Mouse (Mus musculus): Measurements from ENCODE around the gene Ccl26. TPM values are rescaled to one million over a fixed set of nuclear protein-coding genes. Genes with fewer than 3 reads are reported as not detected.
A peak's percentile ranks its signal among the peaks of the same experiment; 100 is the strongest.

Gene Ccl26
- total RNA-seq, 2 experiments from 2014 or later, result not detected

GRCm38 (mm10) chr5:135544865-135545797 is 18.2 kb downstream of the Ccl26 start, which contains the start of gene Hip1:
TSS of gene Hip1 (minus strand) at chr5:135545120.
- DNase-seq (ENCODE audit: low spot score in 2 of 2), result peak; percentile 99 to 100
- intact Hi-C loops (cut with DNase I), result loop anchor here (2.0 kb wide), 1 partner anchor 56 kb away; no protein-coding TSS in a partner anchor

DNA sequence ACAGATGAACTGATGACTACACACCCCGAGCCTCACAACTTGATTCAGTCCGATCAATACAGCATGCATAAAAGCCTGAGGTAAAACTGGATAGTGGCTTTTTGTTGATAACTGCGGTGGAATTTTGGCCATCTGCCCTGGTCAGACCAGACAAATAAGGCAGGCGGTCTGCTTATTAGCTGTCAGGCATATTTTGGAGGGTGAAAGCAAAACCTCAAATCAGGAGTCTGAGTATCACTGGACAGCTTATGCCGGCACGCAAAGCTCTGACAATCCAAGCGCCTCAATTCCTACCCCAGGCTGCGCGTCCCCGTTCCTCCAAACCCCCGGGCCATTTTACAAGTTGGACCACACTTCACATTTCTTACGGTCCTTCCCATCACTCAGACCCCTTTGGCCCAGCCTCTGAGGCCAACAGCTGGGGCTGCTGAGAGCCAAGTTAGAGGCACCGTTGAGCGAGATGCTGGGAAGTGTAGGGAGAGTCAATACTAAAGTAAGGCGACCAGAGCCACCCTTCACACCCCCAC is 19.3 kb downstream of the Ccl26 start:
- intact Hi-C loops (cut with DNase I), result loop anchor here (2.0 kb wide), 1 partner anchor 55 kb away; no protein-coding TSS in a partner anchor

GRCm38 (mm10) chr5:135537794-135538214 is 25.6 kb downstream of the Ccl26 start:
- intact Hi-C loops (cut with DNase I), result loop anchor here (5.0 kb wide), 1 partner anchor 131 kb away; no protein-coding TSS in a partner anchor
- no peak for DNase-seq (ENCODE audit: low spot score in 2 of 2)

More for the DNA sequence above, 19.3 kb downstream of the Ccl26 start:
- no peak for DNase-seq (ENCODE audit: low spot score in 2 of 2)

DNA sequence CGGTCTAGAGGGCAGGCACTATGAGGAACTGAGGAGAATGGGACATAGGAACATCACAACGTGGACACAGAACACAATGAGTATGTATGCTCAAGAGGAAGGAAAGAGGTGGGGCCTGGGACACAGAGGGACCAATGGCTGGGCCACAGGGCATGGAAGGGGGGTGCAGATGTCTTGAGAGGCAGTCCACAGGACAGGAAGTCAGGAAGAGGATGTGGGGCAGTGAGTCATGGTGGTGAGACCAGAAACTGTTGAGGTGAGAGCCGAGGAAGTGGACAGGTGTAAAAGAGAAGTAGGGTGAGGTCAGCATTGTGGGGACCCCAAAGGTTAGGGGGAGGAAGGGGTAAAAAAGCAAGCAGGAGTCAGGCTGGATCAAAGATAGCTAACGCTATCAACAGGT is 26.0 kb downstream of the Ccl26 start:
- intact Hi-C loops (cut with DNase I), result loop anchor here (5.0 kb wide), 1 partner anchor 130 kb away; no protein-coding TSS in a partner anchor

GRCm38 (mm10) chr5:135535867-135536266 is 27.5 kb downstream of the Ccl26 start:
- no peak for DNase-seq (ENCODE audit: low spot score in 2 of 2)
- intact Hi-C loops (cut with DNase I), result loop anchor here (5.0 kb wide), 1 partner anchor 129 kb away; no protein-coding TSS in a partner anchor

More for the DNA sequence above, 26.0 kb downstream of the Ccl26 start:
- DNase-seq (ENCODE audit: low spot score in 2 of 2), result no peak

GRCm38 (mm10) chr5:135533431-135533830 is 29.9 kb downstream of the Ccl26 start:
- intact Hi-C loops (cut with DNase I), result no loop called here
- no peak for DNase-seq (ENCODE audit: low spot score in 2 of 2)

- intact Hi-C loops (cut with DNase I), result no loop called here
- no peak for DNase-seq (ENCODE audit: low spot score in 2 of 2)
Observed at GRCm38 (mm10) chr5:135531306-135531845, 32.0 kb downstream of the Ccl26 start.

- DNase-seq (ENCODE audit: low spot score in 2 of 2), result no peak
- intact Hi-C loops (cut with DNase I), result no loop called here
Observed at GRCm38 (mm10) chr5:135529964-135530363, 33.4 kb downstream of the Ccl26 start.

DNA sequence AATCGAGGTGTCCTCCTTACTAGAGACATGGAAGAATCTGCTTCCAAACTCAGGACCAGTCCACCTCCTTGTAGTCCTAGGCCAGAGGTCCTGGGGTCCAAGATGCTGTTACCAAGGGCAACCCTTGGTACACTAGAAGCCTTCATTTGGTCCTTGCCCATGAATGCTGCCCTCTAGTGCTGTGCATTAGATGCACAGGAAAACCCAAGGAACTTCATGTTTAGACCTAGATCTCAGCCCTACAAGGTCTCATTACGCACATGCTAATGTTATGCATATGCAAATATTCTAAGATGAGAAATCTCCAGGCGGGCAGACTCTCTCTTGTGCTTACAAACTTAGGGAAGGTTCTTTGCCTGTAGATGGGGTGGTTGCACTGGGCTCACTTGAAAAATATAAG is 34.1 kb downstream of the Ccl26 start:
- intact Hi-C loops (cut with DNase I), result no loop called here
- no peak for DNase-seq (ENCODE audit: low spot score in 2 of 2)

- intact Hi-C loops (cut with DNase I), result no loop called here
- no peak for DNase-seq (ENCODE audit: low spot score in 2 of 2)
Observed at GRCm38 (mm10) chr5:135527986-135528385, 35.4 kb downstream of the Ccl26 start.

DNA sequence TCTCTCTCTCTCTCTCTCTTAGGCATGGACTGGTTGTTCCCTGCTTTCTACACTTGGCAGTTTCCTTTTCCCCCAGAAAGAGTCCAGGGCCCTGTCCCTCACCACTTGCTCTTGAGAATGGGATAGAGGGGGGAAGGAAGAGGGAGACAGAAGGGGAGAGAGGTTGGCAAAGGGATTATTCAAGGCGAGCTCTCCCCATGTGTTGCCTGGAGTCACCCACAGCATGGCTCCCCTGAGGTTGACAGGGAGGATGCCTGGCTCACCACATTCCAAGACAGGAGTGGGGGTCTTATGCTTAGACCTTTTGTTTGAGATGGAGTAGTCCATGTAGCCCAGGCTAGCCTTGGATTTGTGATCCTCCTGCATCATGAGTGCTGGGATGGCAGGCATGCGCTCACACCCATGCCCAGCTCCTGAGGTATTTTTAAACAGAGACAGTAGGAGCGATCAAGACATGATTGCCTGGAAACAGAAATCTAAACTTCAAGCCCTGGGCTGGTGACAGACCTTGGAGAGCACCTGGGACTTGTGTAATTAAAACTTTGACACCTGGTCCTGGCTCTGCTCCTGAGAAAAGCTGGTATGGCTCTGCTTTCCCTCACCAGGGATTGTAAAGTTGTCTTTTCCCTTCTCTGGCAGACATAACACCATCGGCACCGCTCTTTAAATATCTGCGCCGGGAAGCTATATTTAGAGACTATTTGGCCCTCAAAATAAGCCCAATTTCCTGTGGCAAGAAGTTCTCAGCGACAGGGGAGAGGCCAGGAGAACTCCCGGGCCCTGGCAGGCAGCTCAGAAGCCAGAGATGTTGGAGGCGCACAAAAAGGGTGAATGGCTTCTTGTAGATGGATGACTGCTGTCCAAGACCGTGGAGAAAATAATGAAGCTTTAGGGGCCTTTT is 38.5 kb downstream of the Ccl26 start:
- peak in 1 of 2 experiments; percentile 24 for DNase-seq (ENCODE audit: low spot score in 2 of 2)
- intact Hi-C loops (cut with DNase I), result no loop called here

DNA sequence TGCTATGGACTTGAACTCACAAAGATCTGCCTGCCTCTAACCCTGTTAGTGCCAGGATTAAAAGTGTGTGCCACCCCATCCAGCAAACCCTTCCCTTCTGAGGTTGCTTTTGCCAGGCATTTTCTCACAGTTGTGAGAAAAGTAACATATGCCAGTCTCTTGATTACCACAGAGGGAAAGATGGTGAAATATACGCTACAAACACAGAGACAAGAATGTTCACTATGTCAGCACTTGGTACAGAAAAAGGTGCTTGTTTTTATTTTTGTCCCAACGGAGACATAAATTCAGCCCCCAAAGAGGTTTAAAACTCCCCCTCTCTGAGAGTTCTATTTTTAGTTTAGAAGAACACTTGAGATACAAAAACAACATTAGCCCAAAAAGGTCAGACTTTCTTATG is 39.3 kb downstream of the Ccl26 start:
- intact Hi-C loops (cut with DNase I), result no loop called here
- DNase-seq (ENCODE audit: low spot score in 2 of 2), result no peak

GRCm38 (mm10) chr5:135522111-135522722 is 41.2 kb downstream of the Ccl26 start:
- intact Hi-C loops (cut with DNase I), result no loop called here
- no peak for DNase-seq (ENCODE audit: low spot score in 2 of 2)

- intact Hi-C loops (cut with DNase I), result no loop called here
- peak; percentile 34 to 38 for DNase-seq (ENCODE audit: low spot score in 2 of 2)
Observed at GRCm38 (mm10) chr5:135517348-135517883, 46.0 kb downstream of the Ccl26 start.

- DNase-seq (ENCODE audit: low spot score in 2 of 2), result no peak
- intact Hi-C loops (cut with DNase I), result no loop called here
Observed at GRCm38 (mm10) chr5:135513131-135513530, 50.2 kb downstream of the Ccl26 start.

GRCm38 (mm10) chr5:135511105-135511504 is 52.3 kb downstream of the Ccl26 start:
- intact Hi-C loops (cut with DNase I), result no loop called here
- DNase-seq (ENCODE audit: low spot score in 2 of 2), result no peak
